Mouse (Mus musculus) heart, adult 2 months (tissue): ENCODE data around the gene Erbb4.

ENCODE experiments used
- CTCF ChIP-seq: fragments of 200-600 bp; IDR thresholded peaks from 2 replicates; pipeline ENCODE4 v1.8.1; 2022; ENCODE audit warnings: antibody characterized with exemption, mild to moderate bottlenecking, moderate library complexity
- POLR2A ChIP-seq: fragments of 200-500 bp; IDR thresholded peaks from 2 replicates; pipeline ENCODE4 v1.6.1; 2011; ENCODE audit warnings: mild to moderate bottlenecking, low read depth, low read length, control low read depth; ENCODE audit not compliant: insufficient read depth

DNA sequence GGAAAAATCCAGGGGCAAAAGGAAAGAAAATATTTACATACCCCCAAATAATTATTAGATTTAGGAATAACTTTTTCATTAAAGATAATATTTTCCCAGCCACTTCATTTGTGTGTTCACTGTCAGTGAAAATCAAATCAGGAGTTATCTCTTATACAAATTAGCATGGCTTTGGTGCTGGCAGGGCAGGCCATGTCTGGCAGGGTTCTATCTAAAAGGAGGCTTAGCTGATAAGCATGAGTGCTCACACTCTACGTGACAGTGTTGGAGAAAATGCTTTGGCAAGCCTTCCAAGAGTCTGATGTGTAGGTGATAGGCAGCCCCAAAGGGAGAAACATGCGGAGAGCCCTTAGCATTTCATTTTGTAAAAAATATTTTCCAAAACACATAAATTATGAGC lies 164.7 kb downstream of the Erbb4 start:
- TF ChIP-seq POLR2A (no peak), CTCF (no peak)
